Mouse (Mus musculus): ENCODE data around the gene Gm10715.
"Not testable (repeated sequence)": the region's sequence is repeated elsewhere in the genome, so short reads cannot be mapped to it uniquely, and the experiment has no call there.

DNA sequence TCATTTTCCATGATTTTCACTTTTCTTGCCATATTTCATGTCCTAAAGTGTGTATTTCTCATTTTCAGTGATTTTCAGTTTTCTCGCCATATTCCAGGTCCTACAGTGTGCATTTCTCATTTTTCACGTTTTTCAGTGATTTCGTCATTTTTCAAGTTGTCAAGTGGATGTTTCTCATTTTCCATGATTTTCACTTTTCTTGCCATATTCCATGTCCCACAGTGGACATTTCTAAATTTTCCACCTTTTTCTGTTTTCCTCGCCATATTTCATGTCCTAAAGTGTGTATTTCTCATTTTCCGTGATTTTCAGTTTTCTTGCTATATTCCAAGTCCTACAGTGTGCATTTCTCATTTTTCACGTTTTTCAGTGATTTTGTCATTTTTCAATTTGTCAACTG, 20.8 kb upstream of the Gm10715 start:
- TF ChIP-seq GATA1 (IDR thresholded peaks at IDR 0.05; ENCODE audit: borderline replicate concordance, low read length); FLI1 (IDR thresholded peaks at IDR 0.05; ENCODE audit: low read length): not testable (repeated sequence)

Measured in megakaryocyte, embryonic 14.5 days (primary cell).